Mouse (Mus musculus): ENCODE results near the gene Olfr115.

Olfr115 gene

GRCm38 (mm10) chr17:37627009-37627408 lies at the start of gene Olfr115, which contains the start of gene Olfr116:
TSS of gene Olfr115 (minus strand) at chr17:37627109.
TSS of gene Olfr116 (minus strand) at chr17:37627199.
- DNase-seq (ENCODE audit: low spot score in 2 of 2) = no peak

DNA sequence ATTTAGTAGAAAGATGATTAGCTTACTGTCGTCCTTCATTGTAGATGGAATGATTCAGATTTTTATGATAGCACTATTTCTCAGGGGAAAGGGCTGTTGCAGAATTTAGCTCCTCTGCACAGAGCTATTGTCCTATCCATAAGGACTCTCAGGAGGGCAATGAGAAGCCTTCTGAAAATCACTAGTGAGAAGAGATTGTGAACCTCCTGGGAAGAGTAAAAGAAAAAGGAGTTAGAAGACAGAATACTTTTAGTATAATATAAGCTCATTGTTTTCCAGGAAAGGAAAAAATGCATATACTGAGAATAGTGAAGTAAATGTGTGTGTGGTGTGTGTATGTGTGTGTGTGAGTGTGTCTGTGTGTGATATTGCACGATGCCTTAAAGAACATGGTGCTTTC lies 39.8 kb upstream of the Olfr115 start, which contains the start of gene Olfr118:
Gene Olfr118, plus strand, starts transcription at position 301 of the 400 bp plus-strand sequence.
- no peak for DNase-seq (ENCODE audit: low spot score in 2 of 2)

- DNase-seq (ENCODE audit: low spot score in 2 of 2) = no peak
These were observed 36.8 kb upstream of the Olfr115 start, which contains the start of gene Olfr117 for GRCm38 (mm10) chr17:37663682-37664081. TSS of gene Olfr117 (minus strand) at chr17:37663782.

GRCm38 (mm10) chr17:37592643-37593042 lies 34.3 kb downstream of the Olfr115 start, which contains the start of gene Olfr114:
TSS of gene Olfr114 (minus strand) at chr17:37592743.
- no peak for DNase-seq (ENCODE audit: low spot score in 2 of 2)

- no peak for DNase-seq (ENCODE audit: low spot score in 2 of 2)
These were observed 49.3 kb downstream of the Olfr115 start, which contains the start of gene Olfr113 for GRCm38 (mm10) chr17:37577563-37577962. TSS of gene Olfr113 (minus strand) at chr17:37577663.

- no peak for DNase-seq (ENCODE audit: low spot score in 2 of 2)
These were observed 57.6 kb downstream of the Olfr115 start, which contains the start of gene Olfr112 for GRCm38 (mm10) chr17:37569351-37569750. TSS of gene Olfr112 (minus strand) at chr17:37569451.

Data from natural killer cell, adult 2 months (primary cell).